Mouse (Mus musculus): ENCODE results near the gene Lyst. TPM values are rescaled to one million over a fixed set of nuclear protein-coding genes. Genes with fewer than 3 reads are reported as not detected.

Gene Lyst
- polyA plus RNA-seq, 1 experiment from 2014 or later, result 2.3 TPM

DNA sequence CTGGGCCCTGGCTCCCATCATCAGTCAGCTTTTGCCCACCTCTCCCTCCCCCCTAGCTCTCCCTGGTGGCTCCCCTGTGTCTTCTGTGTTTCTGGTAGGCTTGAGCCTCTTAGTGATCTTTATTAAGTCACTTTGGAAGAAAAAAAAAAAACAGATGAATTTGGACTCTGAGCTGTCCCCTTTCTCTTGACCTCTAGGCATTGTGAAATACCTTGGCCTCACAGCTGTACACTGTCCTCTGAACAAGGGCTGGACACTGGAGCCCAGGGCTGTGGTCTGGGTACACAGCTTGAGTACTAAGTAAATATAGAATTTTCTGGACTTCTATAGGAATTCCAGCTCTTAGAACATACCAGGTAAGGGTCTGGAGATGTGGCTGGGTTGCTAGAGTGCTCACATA, 20.6 kb upstream of the Lyst start:
- H3K4me1 ChIP-seq (ENCODE audit: control insufficient read depth, insufficient read depth, low read length), result no peaks in the 10 kb centered on the region
- H3K4me3 ChIP-seq (ENCODE audit: low read depth, low read length), result no peak overlapping the region
- H3K27me3 ChIP-seq (ENCODE audit: control insufficient read depth, insufficient read depth, low read length), result no peaks in the 10 kb centered on the region
- no peaks in the 10 kb centered on the region for H3K9me3 ChIP-seq (ENCODE audit: control insufficient read depth, low read length)
- H3K36me3 ChIP-seq (ENCODE audit: control insufficient read depth, insufficient read depth, low read length), result no peaks in the 10 kb centered on the region
- ATAC-seq (ENCODE audit: insufficient number of reproducible peaks, low FRiP score, low TSS enrichment, low read depth) (no peak), DNase-seq (ENCODE audit: low spot score) (no peak)
- no peak overlapping the region for H3K27ac ChIP-seq (replicated peaks; ENCODE audit: low read depth, low read length)
- H3K9ac ChIP-seq (ENCODE audit: low read length), result no peak overlapping the region
- no peak overlapping the region for H3K4me2 ChIP-seq (ENCODE audit: low read depth, severe bottlenecking)

DNA sequence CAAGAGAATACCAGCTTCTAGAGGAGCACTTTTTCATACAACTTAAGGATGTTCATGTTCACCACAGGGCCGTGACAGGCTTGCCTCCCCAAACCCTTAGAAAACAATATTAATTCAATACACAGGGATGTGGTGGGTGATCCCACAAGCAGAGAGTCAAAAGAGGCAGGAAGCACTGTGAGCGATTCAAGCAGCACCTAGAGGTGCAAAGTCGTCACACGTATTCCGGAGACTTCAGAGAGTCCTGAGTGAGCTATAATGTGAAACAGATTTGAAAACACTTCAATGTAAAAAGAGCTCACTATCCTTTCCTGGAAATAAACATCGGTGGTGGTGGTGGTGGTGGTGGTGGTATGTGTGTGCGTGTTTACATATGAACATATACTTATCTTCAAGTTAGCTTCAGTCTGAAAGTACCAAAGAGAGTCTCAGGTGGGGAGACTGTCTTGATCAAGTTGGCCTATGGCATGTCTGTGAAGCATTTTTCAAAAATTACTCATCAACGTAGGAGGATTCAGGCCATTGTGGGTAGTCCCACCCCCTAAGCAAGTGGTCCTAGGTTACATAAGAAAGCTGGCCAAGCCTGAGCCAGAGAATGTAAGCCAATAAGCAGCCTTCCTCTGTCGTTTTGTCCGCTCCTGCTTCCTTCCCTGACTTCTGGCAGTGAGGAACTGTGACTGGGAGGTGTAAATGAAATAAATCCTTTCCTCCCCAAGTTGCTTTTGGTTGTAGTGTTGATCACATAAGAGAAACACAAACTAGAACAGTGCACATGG, 17.9 kb upstream of the Lyst start:
- H3K9ac ChIP-seq (ENCODE audit: low read length), result no peak overlapping the region
- no peaks in the 10 kb centered on the region for H3K27me3 ChIP-seq (ENCODE audit: control insufficient read depth, insufficient read depth, low read length)
- H3K9me3 ChIP-seq (ENCODE audit: control insufficient read depth, low read length), result no peaks in the 10 kb centered on the region
- no peaks in the 10 kb centered on the region for H3K4me1 ChIP-seq (ENCODE audit: control insufficient read depth, insufficient read depth, low read length)
- ATAC-seq (ENCODE audit: insufficient number of reproducible peaks, low FRiP score, low TSS enrichment, low read depth), result no peak
- H3K27ac ChIP-seq (replicated peaks; ENCODE audit: low read depth, low read length), result no peak overlapping the region
- 76% methylated on average over 10 of the region's 10 CpGs for WGBS
- H3K4me2 ChIP-seq (ENCODE audit: low read depth, severe bottlenecking), result no peak overlapping the region
- no peak for DNase-seq (ENCODE audit: low spot score)
- no peaks in the 10 kb centered on the region for H3K36me3 ChIP-seq (ENCODE audit: control insufficient read depth, insufficient read depth, low read length)
- no peak overlapping the region for H3K4me3 ChIP-seq (ENCODE audit: low read depth, low read length)

DNA sequence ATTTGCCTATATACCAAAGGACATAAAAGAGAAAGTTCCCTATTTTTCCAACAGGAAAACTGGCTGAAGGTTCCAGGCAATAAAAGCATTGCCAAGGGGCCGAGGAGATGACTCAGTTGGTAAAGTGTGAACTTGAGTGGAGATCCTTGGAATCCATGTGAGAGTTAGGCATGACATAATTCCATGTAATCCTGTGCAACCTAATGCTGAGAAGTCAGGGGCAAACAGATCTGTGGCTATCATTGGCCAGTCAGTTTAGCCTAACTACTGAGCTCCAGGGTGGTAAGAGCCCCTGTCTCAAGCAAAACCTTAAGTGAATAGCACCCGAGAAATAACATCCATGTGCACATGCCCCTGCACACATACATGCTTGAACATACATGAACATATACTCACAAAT, 17.3 kb upstream of the Lyst start:
- WGBS, result 78% methylated on average over 2 of the region's 2 CpGs
- H3K4me3 ChIP-seq (ENCODE audit: low read depth, low read length), result no peak overlapping the region
- DNase-seq (ENCODE audit: low spot score), result no peak

DNA sequence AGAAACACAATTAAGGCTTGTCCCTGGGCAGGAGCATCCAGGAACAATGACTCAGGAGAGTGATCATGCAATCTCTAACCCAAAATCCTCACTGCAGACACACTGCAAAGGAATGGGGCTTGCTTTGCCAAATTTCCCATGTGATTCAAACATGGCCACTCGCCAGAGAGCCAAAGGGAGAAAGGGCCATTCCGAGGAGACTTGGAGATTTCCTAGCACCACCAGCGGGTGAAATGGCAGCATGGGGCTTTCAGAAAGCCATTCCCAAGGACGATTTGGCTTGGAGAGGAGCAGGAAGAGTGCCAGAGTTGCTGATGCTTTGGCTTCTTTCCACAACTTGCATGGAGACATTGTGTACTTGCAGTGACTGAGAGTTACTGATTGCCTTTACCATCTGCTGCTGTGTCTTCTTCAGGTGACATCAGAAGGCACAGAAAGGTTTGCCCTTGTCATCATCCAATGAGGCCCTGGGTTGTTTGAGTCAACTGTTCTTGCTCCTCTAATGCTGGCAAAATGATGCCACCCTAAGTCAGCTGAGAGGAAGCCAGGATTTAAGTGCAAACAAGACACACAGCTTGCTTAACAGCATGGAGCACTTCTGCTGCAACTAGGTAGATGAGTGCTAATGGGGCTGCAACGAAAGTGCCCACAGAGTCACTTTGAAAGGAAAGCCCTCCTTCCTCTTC, 16.5 kb upstream of the Lyst start:
- no peak overlapping the region for H3K27ac ChIP-seq (replicated peaks; ENCODE audit: low read depth, low read length)
- no peak overlapping the region for H3K4me3 ChIP-seq (ENCODE audit: low read depth, low read length)
- ATAC-seq (ENCODE audit: insufficient number of reproducible peaks, low FRiP score, low TSS enrichment, low read depth) (no peak), DNase-seq (ENCODE audit: low spot score) (no peak)
- H3K27me3 ChIP-seq (ENCODE audit: control insufficient read depth, insufficient read depth, low read length), result no peaks in the 10 kb centered on the region
- H3K9me3 ChIP-seq (ENCODE audit: control insufficient read depth, low read length), result no peaks in the 10 kb centered on the region
- H3K9ac ChIP-seq (ENCODE audit: low read length), result no peak overlapping the region
- H3K36me3 ChIP-seq (ENCODE audit: control insufficient read depth, insufficient read depth, low read length), result no peaks in the 10 kb centered on the region
- 69% methylated on average over 5 of the region's 5 CpGs for WGBS
- H3K4me2 ChIP-seq (ENCODE audit: low read depth, severe bottlenecking), result no peak overlapping the region
- H3K4me1 ChIP-seq (ENCODE audit: control insufficient read depth, insufficient read depth, low read length), result no peaks in the 10 kb centered on the region

More for the DNA sequence above, 17.3 kb upstream of the Lyst start:
- no peaks in the 10 kb centered on the region for H3K36me3 ChIP-seq (ENCODE audit: control insufficient read depth, insufficient read depth, low read length)
- H3K27ac ChIP-seq (replicated peaks; ENCODE audit: low read depth, low read length), result no peak overlapping the region
- no peaks in the 10 kb centered on the region for H3K27me3 ChIP-seq (ENCODE audit: control insufficient read depth, insufficient read depth, low read length)
- no peak overlapping the region for H3K9ac ChIP-seq (ENCODE audit: low read length)
- H3K4me1 ChIP-seq (ENCODE audit: control insufficient read depth, insufficient read depth, low read length), result no peaks in the 10 kb centered on the region
- no peak for ATAC-seq (ENCODE audit: insufficient number of reproducible peaks, low FRiP score, low TSS enrichment, low read depth)
- H3K9me3 ChIP-seq (ENCODE audit: control insufficient read depth, low read length), result no peaks in the 10 kb centered on the region
- no peak overlapping the region for H3K4me2 ChIP-seq (ENCODE audit: low read depth, severe bottlenecking)

DNA sequence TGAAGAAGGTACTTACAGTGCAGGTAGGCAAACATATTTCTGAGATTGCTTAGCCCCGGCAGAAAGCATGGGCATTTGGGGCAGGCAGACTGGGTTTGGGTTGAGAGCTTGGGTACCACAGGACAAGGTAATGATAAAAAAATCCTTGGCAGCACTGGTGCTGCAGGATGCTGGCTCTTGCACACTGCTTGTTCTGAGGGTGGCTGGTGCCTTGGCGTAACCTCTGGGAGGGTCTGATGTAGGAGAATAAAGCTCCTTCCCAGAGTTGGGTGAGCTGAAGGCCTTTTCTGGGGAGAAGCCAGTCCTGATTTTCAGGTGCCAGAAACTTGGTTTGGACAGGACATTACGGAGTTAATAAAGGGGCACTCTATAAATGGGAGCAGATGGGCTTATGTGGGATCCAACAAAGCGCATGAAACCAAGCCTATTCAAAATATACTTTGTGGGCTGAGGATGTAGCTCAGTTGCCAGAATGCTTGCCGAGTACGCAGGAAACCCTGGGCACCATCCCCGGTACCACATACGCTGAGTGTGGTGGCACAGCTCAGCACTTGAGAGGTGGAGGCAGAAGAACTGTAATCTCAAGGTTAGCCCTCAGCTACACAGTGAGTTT, 15.8 kb upstream of the Lyst start:
- Histone ChIP-seq H3K27me3 (ENCODE audit: control insufficient read depth, insufficient read depth, low read length) (no peaks in the 10 kb centered on the region), H3K4me2 (ENCODE audit: low read depth, severe bottlenecking) (no peak overlapping the region), H3K9ac (ENCODE audit: low read length) (no peak overlapping the region), H3K27ac (replicated peaks; ENCODE audit: low read depth, low read length) (no peak overlapping the region), H3K4me1 (ENCODE audit: control insufficient read depth, insufficient read depth, low read length) (no peaks in the 10 kb centered on the region), H3K36me3 (ENCODE audit: control insufficient read depth, insufficient read depth, low read length) (no peaks in the 10 kb centered on the region), H3K9me3 (ENCODE audit: control insufficient read depth, low read length) (no peaks in the 10 kb centered on the region), H3K4me3 (ENCODE audit: low read depth, low read length) (no peak overlapping the region)
- 77% methylated on average over 8 of the region's 8 CpGs for WGBS
- no peak for ATAC-seq (ENCODE audit: insufficient number of reproducible peaks, low FRiP score, low TSS enrichment, low read depth)
- no peak for DNase-seq (ENCODE audit: low spot score)

DNA sequence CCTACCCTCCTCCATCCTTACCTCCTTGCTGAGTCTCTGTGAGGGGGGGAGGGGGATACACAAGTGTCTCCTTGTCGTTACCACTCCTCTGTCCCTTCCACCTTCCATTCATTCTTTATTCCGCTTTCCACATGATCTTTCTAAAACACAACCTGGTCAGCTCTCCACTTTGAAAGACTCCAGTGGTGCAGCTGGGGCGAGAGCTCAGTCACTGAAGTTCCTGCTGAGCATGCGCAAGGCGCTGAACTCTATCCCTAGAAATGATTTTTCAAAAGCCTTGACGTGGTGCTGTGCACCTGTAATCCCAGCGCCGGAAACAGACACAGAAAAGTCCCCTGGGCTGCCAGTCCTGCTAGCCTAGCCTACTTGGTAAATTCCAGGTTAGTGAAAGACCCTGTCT, 15.1 kb upstream of the Lyst start:
- Histone ChIP-seq H3K4me2 (ENCODE audit: low read depth, severe bottlenecking) (no peak overlapping the region), H3K4me1 (ENCODE audit: control insufficient read depth, insufficient read depth, low read length) (no peaks in the 10 kb centered on the region), H3K27me3 (ENCODE audit: control insufficient read depth, insufficient read depth, low read length) (no peaks in the 10 kb centered on the region), H3K4me3 (ENCODE audit: low read depth, low read length) (no peak overlapping the region), H3K36me3 (ENCODE audit: control insufficient read depth, insufficient read depth, low read length) (no peaks in the 10 kb centered on the region), H3K27ac (replicated peaks; ENCODE audit: low read depth, low read length) (no peak overlapping the region), H3K9ac (ENCODE audit: low read length) (no peak overlapping the region), H3K9me3 (ENCODE audit: control insufficient read depth, low read length) (no peaks in the 10 kb centered on the region)
- DNase-seq (ENCODE audit: low spot score) (no peak), ATAC-seq (ENCODE audit: insufficient number of reproducible peaks, low FRiP score, low TSS enrichment, low read depth) (no peak)
- 77% methylated on average over 8 of the region's 8 CpGs for WGBS

DNA sequence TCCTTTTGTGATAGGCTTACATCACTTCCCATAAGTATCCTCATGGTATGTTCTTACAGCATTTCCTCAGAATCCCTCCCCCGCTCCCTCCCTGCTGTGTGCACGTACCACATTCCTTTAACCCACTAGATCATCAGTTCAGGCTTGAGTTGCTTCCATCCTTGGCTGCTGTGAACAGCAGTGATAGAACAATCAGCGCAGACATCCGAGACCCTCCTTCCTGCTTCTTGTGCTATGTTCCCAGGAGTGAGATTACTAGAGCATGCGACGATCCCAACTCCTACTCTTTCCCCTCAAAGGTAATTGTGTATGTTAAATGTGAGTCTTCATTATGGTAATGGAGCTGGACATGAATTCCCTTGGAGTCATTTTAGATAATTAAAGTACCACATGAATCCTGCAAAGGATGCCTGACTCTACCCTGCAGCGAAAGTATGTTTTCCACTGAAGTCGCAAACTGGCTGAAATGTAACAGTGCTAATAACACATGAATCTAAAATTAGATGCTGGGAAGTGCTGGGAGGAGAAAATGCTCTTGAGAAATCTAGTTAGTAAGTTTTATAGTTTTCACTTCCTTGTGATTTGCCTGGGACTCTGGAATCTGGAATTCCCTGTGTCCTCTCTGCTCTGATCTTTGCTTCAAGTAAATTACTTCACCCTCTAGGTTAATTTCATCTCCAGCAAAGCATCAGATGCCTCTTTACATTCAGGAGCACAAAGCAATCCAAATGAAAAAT, 13.6 kb upstream of the Lyst start:
- no peak for ATAC-seq (ENCODE audit: insufficient number of reproducible peaks, low FRiP score, low TSS enrichment, low read depth)

DNA sequence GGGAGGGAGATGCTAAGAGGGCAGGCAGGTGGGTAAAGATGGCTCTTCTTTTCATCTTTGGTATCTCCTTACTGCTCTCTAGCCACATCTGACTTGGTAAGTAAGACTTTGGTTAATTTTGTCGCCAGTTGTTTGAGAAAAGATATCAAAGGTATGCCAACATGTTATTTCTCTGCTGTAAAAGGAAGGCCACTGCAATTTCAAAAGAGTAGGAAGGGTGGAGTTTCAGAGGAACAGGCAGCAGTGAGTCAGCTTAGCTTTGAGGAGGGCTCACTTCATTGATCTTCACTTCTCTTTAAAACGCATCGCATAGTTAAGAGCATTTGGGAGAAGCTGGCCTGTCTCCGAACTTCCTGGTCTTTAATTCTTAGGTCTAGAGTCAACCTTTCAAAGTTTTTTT, 8.2 kb upstream of the Lyst start:
- no peak overlapping the region for H3K9ac ChIP-seq (ENCODE audit: low read length)
- WGBS, result 74% methylated on average over 4 of the region's 4 CpGs
- no peak overlapping the region for H3K4me3 ChIP-seq (ENCODE audit: low read depth, low read length)
- H3K27me3 ChIP-seq (ENCODE audit: control insufficient read depth, insufficient read depth, low read length), result no peaks in the 10 kb centered on the region
- H3K4me2 ChIP-seq (ENCODE audit: low read depth, severe bottlenecking), result no peak overlapping the region
- no peak for DNase-seq (ENCODE audit: low spot score)
- H3K9me3 ChIP-seq (ENCODE audit: control insufficient read depth, low read length), result no peaks in the 10 kb centered on the region
- no peak overlapping the region for H3K27ac ChIP-seq (replicated peaks; ENCODE audit: low read depth, low read length)
- ATAC-seq (ENCODE audit: insufficient number of reproducible peaks, low FRiP score, low TSS enrichment, low read depth), result no peak
- H3K4me1 ChIP-seq (ENCODE audit: control insufficient read depth, insufficient read depth, low read length), result no peaks in the 10 kb centered on the region
- H3K36me3 ChIP-seq (ENCODE audit: control insufficient read depth, insufficient read depth, low read length), result no peaks in the 10 kb centered on the region

More for the DNA sequence above, 13.6 kb upstream of the Lyst start:
- Histone ChIP-seq H3K4me1 (ENCODE audit: control insufficient read depth, insufficient read depth, low read length) (no peaks in the 10 kb centered on the region), H3K4me2 (ENCODE audit: low read depth, severe bottlenecking) (no peak overlapping the region), H3K27me3 (ENCODE audit: control insufficient read depth, insufficient read depth, low read length) (no peaks in the 10 kb centered on the region), H3K4me3 (ENCODE audit: low read depth, low read length) (no peak overlapping the region), H3K27ac (replicated peaks; ENCODE audit: low read depth, low read length) (no peak overlapping the region), H3K9me3 (ENCODE audit: control insufficient read depth, low read length) (no peaks in the 10 kb centered on the region), H3K36me3 (ENCODE audit: control insufficient read depth, insufficient read depth, low read length) (no peaks in the 10 kb centered on the region), H3K9ac (ENCODE audit: low read length) (no peak overlapping the region)
- WGBS, result 68% methylated on average over 8 of the region's 8 CpGs
- DNase-seq (ENCODE audit: low spot score), result no peak
